41 mouse cellular contexts compared by ENCODE assay signal in the genomic region with DNA sequence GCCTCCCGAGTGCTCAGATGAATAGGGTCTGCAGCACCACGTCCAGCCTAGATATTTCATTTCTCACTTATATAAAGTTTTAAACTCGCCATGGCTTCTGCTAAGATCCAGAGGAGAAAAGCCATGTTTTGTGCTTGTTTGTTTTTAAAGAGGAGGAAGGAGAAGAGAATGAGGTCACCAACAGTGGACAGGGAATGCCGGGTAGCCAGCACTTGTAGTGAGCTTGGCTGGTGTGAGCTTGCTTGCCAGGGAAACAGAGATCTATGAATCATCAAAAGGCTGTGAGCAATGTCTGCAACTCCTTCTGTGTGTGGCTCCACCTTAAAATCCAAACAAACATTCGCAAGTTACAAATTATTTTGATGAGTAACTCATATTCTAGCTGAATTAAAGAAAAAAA. TPM values are rescaled to one million over a fixed set of nuclear protein-coding genes. Genes with fewer than 3 reads are reported as not detected.
DNase-seq lines count a peak whose midpoint lies in the region; ATAC-seq and TF ChIP-seq lines count a peak whose summit lies in the region.
"Had no signal": no experiment of that assay in that cellular context is flagged by ENCODE, and none has a peak within 500 bp of the region (broad histone marks: within the 10 kb centered on the region; RNA-seq: fewer than 3 reads in every experiment).

No protein-coding gene starts in this region.

- TF ChIP-seq CTCF in gastrocnemius, adult 2 months (IDR thresholded peaks at IDR 0.05): no peak

- H3K4me1 ChIP-seq in hindbrain, embryonic 11.5 days (replicated peaks; ENCODE audit: control insufficient read depth, insufficient read depth, low read length): no peaks in the 10 kb centered on the region
- no peaks in the 10 kb centered on the region for H3K4me1 ChIP-seq in midbrain, embryonic 13.5 days (replicated peaks)
- H3K4me1 ChIP-seq: lung, embryonic 15.5 days; stomach, embryonic 15.5 days had no signal

- no peak for DNase-seq in gastrocnemius, adult 2 months
- DNase-seq in gastrocnemius, postnatal 4 days (ENCODE audit: low spot score in 2 of 2): no peak
- DNase-seq in 416B (ENCODE audit: low read depth) (peak; percentile 29), NIH3T3 (ENCODE audit: low read depth) (peak; percentile 85)
- DNase-seq in fibroblast of lung, adult 2 months (ENCODE audit: low read depth): peak; percentile 63
- DNase-seq in hindbrain, embryonic 11.5 days (ENCODE audit: low spot score): no peak
- no peak for DNase-seq in testis, postnatal 10 days (ENCODE audit: low spot score)
- DNase-seq: cerebellum, adult 18-20 months; cerebellum, postnatal 10 days; gastrocnemius, postnatal 14 days; heart, adult 18-20 months; heart, postnatal 4 days; kidney, postnatal 14 days; right cerebral cortex, postnatal 25 days; thymus, adult 18-20 months; thymus, postnatal 36 days had no signal

- H3K36me3 ChIP-seq in hindbrain, embryonic 11.5 days (ENCODE audit: control insufficient read depth, insufficient read depth, low read length): no peaks in the 10 kb centered on the region
- no peaks in the 10 kb centered on the region for H3K36me3 ChIP-seq in midbrain, embryonic 13.5 days
- H3K36me3 ChIP-seq: embryonic facial prominence, embryonic 13.5 days; limb, embryonic 13.5 days; stomach, embryonic 15.5 days had no signal

- H3K9me3 ChIP-seq in hindbrain, embryonic 11.5 days (ENCODE audit: control insufficient read depth, low read length): no peaks in the 10 kb centered on the region
- H3K9me3 ChIP-seq in midbrain, embryonic 13.5 days: no peaks in the 10 kb centered on the region
- H3K9me3 ChIP-seq: embryonic facial prominence, embryonic 13.5 days; limb, embryonic 13.5 days; lung, embryonic 15.5 days; stomach, embryonic 15.5 days had no signal

- peak overlapping the region; percentile 61; the same call in 1 of the 2 replicates for H3K27ac ChIP-seq in gastrocnemius, adult 2 months
- H3K27ac ChIP-seq in hindbrain, embryonic 11.5 days (ENCODE audit: low read depth, low read length): no peak overlapping the region
- no peak overlapping the region for H3K27ac ChIP-seq in midbrain, embryonic 13.5 days
- H3K27ac ChIP-seq: embryonic facial prominence, embryonic 13.5 days; hindbrain, embryonic 14.5 days; left cerebral cortex, adult 2 months; limb, embryonic 13.5 days; lung, embryonic 15.5 days; stomach, embryonic 15.5 days had no signal

- intact Hi-C loops in gastrocnemius, adult 2 months (cut with DNase I): no loop called here

- H3K9ac ChIP-seq in hindbrain, embryonic 11.5 days (ENCODE audit: low read depth, low read length): no peak overlapping the region
- H3K9ac ChIP-seq in midbrain, embryonic 13.5 days (replicated peaks): no peak overlapping the region
- H3K9ac ChIP-seq: embryonic facial prominence, embryonic 13.5 days; hindbrain, embryonic 14.5 days; limb, embryonic 13.5 days; lung, embryonic 15.5 days; stomach, embryonic 15.5 days had no signal

- no peak overlapping the region for H3K4me3 ChIP-seq in gastrocnemius, adult 2 months
- no peak overlapping the region for H3K4me3 ChIP-seq in hindbrain, embryonic 11.5 days (ENCODE audit: low read depth, low read length)
- no peak overlapping the region for H3K4me3 ChIP-seq in midbrain, embryonic 13.5 days (replicated peaks)
- H3K4me3 ChIP-seq: embryonic facial prominence, embryonic 13.5 days; left cerebral cortex, adult 2 months; limb, embryonic 13.5 days; lung, embryonic 15.5 days; stomach, embryonic 15.5 days had no signal

- no peak for ATAC-seq in hindbrain, embryonic 11.5 days (ENCODE audit: low FRiP score)
- no peak for ATAC-seq in midbrain, embryonic 13.5 days
- ATAC-seq: forebrain, embryonic 16.5 days; intestine, postnatal 0 days had no signal

- H3K27me3 ChIP-seq in hindbrain, embryonic 11.5 days (ENCODE audit: control insufficient read depth, insufficient read depth, low read length): no peaks in the 10 kb centered on the region
- no peaks in the 10 kb centered on the region for H3K27me3 ChIP-seq in midbrain, embryonic 13.5 days
- H3K27me3 ChIP-seq: embryonic facial prominence, embryonic 13.5 days; limb, embryonic 13.5 days; lung, embryonic 15.5 days; stomach, embryonic 15.5 days had no signal

- 82% methylated on average over 5 of the region's 5 CpGs for WGBS in hindbrain, embryonic 11.5 days
- WGBS in midbrain, embryonic 13.5 days: 89% methylated on average over 5 of the region's 5 CpGs

- no peak overlapping the region for H3K4me2 ChIP-seq in hindbrain, embryonic 11.5 days (replicated peaks; ENCODE audit: low read depth, low read length)
- no peak overlapping the region for H3K4me2 ChIP-seq in midbrain, embryonic 13.5 days (replicated peaks)
- H3K4me2 ChIP-seq: embryonic facial prominence, embryonic 13.5 days; heart, embryonic 11.5 days; hindbrain, embryonic 14.5 days; limb, embryonic 13.5 days; liver, embryonic 11.5 days; lung, embryonic 15.5 days; midbrain, embryonic 11.5 days; stomach, embryonic 15.5 days had no signal

RNA-seq across cellular contexts. Expression of a gene that starts 17.4 kb away (rescaled TPM):
- total RNA-seq in gastrocnemius, adult 2 months (2021): 10 to 100 TPM; 16.7 to 29.0 TPM
- 10 to 100 TPM; 28.3 to 31.0 TPM for total RNA-seq in gastrocnemius, postnatal 4 days (2021)
- polyA plus RNA-seq in hindbrain, embryonic 11.5 days (2014; fragmentation: Nextera tagmentation; extraction: Ambion mirVana): 8.4 and 8.8 TPM in 2 replicates
- 6.0 and 6.3 TPM in 2 replicates for polyA plus RNA-seq in midbrain, embryonic 13.5 days (2015; fragmentation: Nextera tagmentation; extraction: Ambion mirVana)

RNA-seq across cellular contexts. Expression of a gene that starts 17.8 kb away (rescaled TPM):
- 1 to 10 TPM; 4.2 to 4.9 TPM for total RNA-seq in gastrocnemius, adult 2 months (2021)
- 10 to 100 TPM in 1 of 2 experiments, 1 to 10 TPM in 1; 8.5 to 10.7 TPM for total RNA-seq in gastrocnemius, postnatal 4 days (2021)
- 20.8 and 25.1 TPM in 2 replicates for polyA plus RNA-seq in hindbrain, embryonic 11.5 days (2014; fragmentation: Nextera tagmentation; extraction: Ambion mirVana)
- polyA plus RNA-seq in midbrain, embryonic 13.5 days (2015; fragmentation: Nextera tagmentation; extraction: Ambion mirVana): 18.7 and 20.4 TPM in 2 replicates

RNA-seq across cellular contexts. Expression of a gene that starts 39.3 kb away (rescaled TPM):
- not detected for total RNA-seq in gastrocnemius, adult 2 months (2021)
- not detected for total RNA-seq in gastrocnemius, postnatal 4 days (2021)
- not detected in 2 replicates for polyA plus RNA-seq in hindbrain, embryonic 11.5 days (2014; fragmentation: Nextera tagmentation; extraction: Ambion mirVana)
- not detected in 2 replicates for polyA plus RNA-seq in midbrain, embryonic 13.5 days (2015; fragmentation: Nextera tagmentation; extraction: Ambion mirVana)
- total RNA-seq: common myeloid progenitor, adult 5-6 weeks; gastrocnemius, postnatal 14 days; heart, adult 18-20 months; heart, postnatal 4 days; layer of hippocampus, adult 18-20 months; layer of hippocampus, postnatal 14 days; left cerebral cortex, adult 2 months; left cerebral cortex, postnatal 36 days; megakaryocyte progenitor cell, adult 5-6 weeks; MEL; midbrain, postnatal 0 days had no signal
- polyA plus RNA-seq: brain, embryonic 14.5 days; embryonic facial prominence, embryonic 13.5 days; forebrain, embryonic 11.5 days; forebrain, embryonic 16.5 days; heart, embryonic 11.5 days; heart, postnatal 0 days; hindbrain, embryonic 14.5 days; intestine, postnatal 0 days; kidney, embryonic 14.5 days; limb, embryonic 13.5 days; liver, embryonic 11.5 days; liver, embryonic 16.5 days; lung, embryonic 15.5 days; midbrain, embryonic 11.5 days; midbrain, postnatal 0 days; neural tube, embryonic 14.5 days; stomach, embryonic 15.5 days had no signal

Comparison
In these comparisons a context has a peak if more than half of its experiments do, and no peak if none do; other contexts are left out.
1. DNase-seq: peak in 416B (single experiment), NIH3T3 (single experiment) and fibroblast of lung, adult 2 months (single experiment); none in gastrocnemius, adult 2 months (single experiment), gastrocnemius, postnatal 4 days (0 of 2), hindbrain, embryonic 11.5 days (single experiment) and testis, postnatal 10 days (single experiment).